In the genomic region with DNA sequence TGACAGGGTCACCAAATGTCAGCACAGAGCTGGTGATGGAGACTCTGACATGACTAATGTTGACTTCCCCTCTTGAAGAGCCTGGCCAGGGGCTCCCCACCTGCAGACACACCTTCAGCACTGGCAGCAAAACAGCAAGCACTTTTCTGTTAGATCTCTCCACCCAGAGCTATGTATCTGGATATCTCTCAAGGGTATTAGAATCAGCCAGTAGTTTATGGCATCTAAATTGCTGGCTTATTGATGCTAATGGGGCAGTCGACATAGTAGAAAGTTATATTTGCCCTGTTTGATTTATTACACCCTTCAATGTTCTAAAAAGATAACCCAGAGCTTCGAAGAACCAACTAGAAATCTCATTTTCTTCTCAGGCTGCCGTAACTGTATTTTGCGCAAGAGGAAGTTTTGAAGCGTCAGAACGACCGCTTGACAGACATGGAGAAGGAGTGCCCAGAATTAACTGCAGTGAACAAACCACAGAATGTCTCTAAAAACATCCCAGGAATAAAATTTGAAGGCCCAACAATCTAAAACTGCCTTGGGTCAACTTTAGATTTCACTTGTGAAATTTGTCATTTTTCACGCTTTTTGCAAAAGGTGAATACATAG, we compare ENCODE assay signal across 28 mouse cellular contexts.
A peak's percentile ranks its signal among the peaks of the same experiment; 100 is the strongest.
DNase-seq lines count a peak whose midpoint lies in the region; ATAC-seq and TF ChIP-seq lines count a peak whose summit lies in the region.
"Had no signal": no experiment of that assay in that cellular context is flagged by ENCODE, and none has a peak within 500 bp of the region (broad histone marks: within the 10 kb centered on the region; RNA-seq: fewer than 3 reads in every experiment).

No protein-coding gene starts in this region.

- ATAC-seq in hematopoietic stem cell, adult 5-6 weeks (replicated peaks in 1 of 2; ENCODE audit: insufficient read depth in 1 of 2, low FRiP score in 2 of 2, low TSS enrichment in 1 of 2, low read depth in 1 of 2, poor library complexity in 2 of 2, severe bottlenecking in 2 of 2) = peak; percentile 65 to 75
- peak; percentile 53 for ATAC-seq in megakaryocyte, adult 5-6 weeks (ENCODE audit: poor library complexity, severe bottlenecking)
- no peak for ATAC-seq in midbrain, postnatal 0 days (ENCODE audit: low FRiP score)
- ATAC-seq in kidney, embryonic 14.5 days (ENCODE audit: low FRiP score, low TSS enrichment) = no peak
- no peak for ATAC-seq in monocyte, adult 5-6 weeks (replicated peaks; ENCODE audit: insufficient number of reproducible peaks, low FRiP score, low TSS enrichment, poor library complexity, severe bottlenecking)
- ATAC-seq: forebrain, embryonic 16.5 days; hindbrain, postnatal 0 days; inflammation-experienced regulatory T-cells, adult 6 months; Patski had no signal

- intact Hi-C loops in heart, postnatal 14 days (cut with DNase I) = no loop called here

- TF ChIP-seq RAD21 in MEL (IDR thresholded peaks at IDR 0.05; ENCODE audit: low read depth, low read length) = no peak

- H3K36me3 ChIP-seq in MEL (ENCODE audit: control insufficient read depth in 1 of 2, insufficient read depth in 2 of 2, low read length in 2 of 2) = peaks cover 0 to 9% of the 10 kb centered on the region in 2 experiments; a peak in 2 of 4 replicates
- H3K36me3 ChIP-seq in midbrain, postnatal 0 days (ENCODE audit: insufficient read depth, low read length) = no peaks in the 10 kb centered on the region
- no peaks in the 10 kb centered on the region for H3K36me3 ChIP-seq in kidney, embryonic 14.5 days (ENCODE audit: control insufficient read depth, insufficient read depth, low read length)
- H3K36me3 ChIP-seq: embryonic facial prominence, embryonic 10.5 days; embryonic facial prominence, embryonic 13.5 days; forebrain, embryonic 12.5 days; heart, embryonic 10.5 days; heart, embryonic 13.5 days had no signal

- peak; percentile 61 for DNase-seq in 416B (ENCODE audit: low read depth)
- DNase-seq in MEL (ENCODE audit: low read depth, low spot score) = peak; percentile 49
- DNase-seq in midbrain, postnatal 0 days (ENCODE audit: low spot score) = no peak
- DNase-seq in heart, postnatal 14 days = no peak
- DNase-seq: adrenal gland, postnatal 10 days; adrenal gland, postnatal 36 days; cerebellum, adult 11 months; cerebellum, adult 2 months; cerebellum, adult 9-11 months; cerebellum, postnatal 25 days; embryo, embryonic 11 days; gastrocnemius, postnatal 14 days; heart, adult 2 months had no signal

- no peaks in the 10 kb centered on the region for H3K79me2 ChIP-seq in MEL (ENCODE audit: control insufficient read depth, insufficient read depth, low read length, poor library complexity)

- peaks cover 0 to 4% of the 10 kb centered on the region in 2 experiments; a peak in 1 of 4 replicates for H3K4me1 ChIP-seq in MEL (ENCODE audit: control insufficient read depth in 1 of 2, insufficient read depth in 2 of 2, low read length in 2 of 2)
- H3K4me1 ChIP-seq in midbrain, postnatal 0 days (ENCODE audit: insufficient read depth, low read length) = no peaks in the 10 kb centered on the region
- H3K4me1 ChIP-seq in kidney, embryonic 14.5 days (ENCODE audit: control insufficient read depth, insufficient read depth, low read length) = no peaks in the 10 kb centered on the region
- H3K4me1 ChIP-seq: embryonic facial prominence, embryonic 10.5 days; heart, embryonic 10.5 days; heart, embryonic 13.5 days had no signal

- no peaks in the 10 kb centered on the region for H3K27me3 ChIP-seq in MEL (ENCODE audit: control insufficient read depth in 1 of 2, insufficient read depth in 2 of 2, low read length in 2 of 2)
- H3K27me3 ChIP-seq in midbrain, postnatal 0 days (ENCODE audit: insufficient read depth, low read length) = no peaks in the 10 kb centered on the region
- H3K27me3 ChIP-seq in kidney, embryonic 14.5 days (ENCODE audit: control insufficient read depth, insufficient read depth, low read length) = no peaks in the 10 kb centered on the region
- H3K27me3 ChIP-seq: embryonic facial prominence, embryonic 13.5 days; heart, embryonic 13.5 days; Patski had no signal

- no peak overlapping the region for H3K4me2 ChIP-seq in midbrain, postnatal 0 days (ENCODE audit: low read depth, low read length, poor library complexity, severe bottlenecking)
- H3K4me2 ChIP-seq in kidney, embryonic 14.5 days (replicated peaks; ENCODE audit: low read depth, low read length) = no peak overlapping the region
- H3K4me2 ChIP-seq: embryonic facial prominence, embryonic 13.5 days; forebrain, embryonic 12.5 days; heart, embryonic 13.5 days; hindbrain, embryonic 14.5 days had no signal

- H3K4me3 ChIP-seq in MEL (ENCODE audit: control insufficient read depth in 1 of 2, insufficient read depth in 1 of 2, low read depth in 2 of 2, low read length in 2 of 2) = peak overlapping the region in 1 of 2 experiments; percentile 35; a peak in 3 of 4 replicates
- no peak overlapping the region for H3K4me3 ChIP-seq in midbrain, postnatal 0 days (ENCODE audit: low read depth, low read length)
- H3K4me3 ChIP-seq in kidney, embryonic 14.5 days (ENCODE audit: low read length) = no peak overlapping the region
- H3K4me3 ChIP-seq: embryonic facial prominence, embryonic 10.5 days; embryonic facial prominence, embryonic 13.5 days; erythroblast, embryonic 14.5 days; forebrain, embryonic 12.5 days; heart, adult 2 months; heart, embryonic 10.5 days; heart, embryonic 13.5 days had no signal

- H3K27ac ChIP-seq in MEL (ENCODE audit: control insufficient read depth, low read depth, low read length) = peak overlapping the region; percentile 24; the same call in 1 of the 2 replicates
- H3K27ac ChIP-seq in midbrain, postnatal 0 days (ENCODE audit: low read depth, low read length) = no peak overlapping the region
- no peak overlapping the region for H3K27ac ChIP-seq in kidney, embryonic 14.5 days (ENCODE audit: low read depth, low read length)
- H3K27ac ChIP-seq: embryonic facial prominence, embryonic 10.5 days; embryonic facial prominence, embryonic 13.5 days; forebrain, embryonic 12.5 days; heart, adult 2 months; heart, embryonic 10.5 days; heart, embryonic 13.5 days; hindbrain, embryonic 14.5 days; hindbrain, postnatal 0 days had no signal

- TF ChIP-seq CTCF in MEL (IDR thresholded peaks at IDR 0.05 in 2 of 3, conservative IDR thresholded peaks at IDR 0.05 in 1 of 3; ENCODE audit: control insufficient read depth in 1 of 3, insufficient read depth in 1 of 3, low read depth in 2 of 3, low read length in 3 of 3, poor library complexity in 1 of 3, severe bottlenecking in 1 of 3) = no peak
- no peak for TF ChIP-seq CTCF in midbrain, postnatal 0 days (IDR thresholded peaks at IDR 0.05)

- TF ChIP-seq POLR2A in MEL (IDR thresholded peaks at IDR 0.05; ENCODE audit: control insufficient read depth in 1 of 2, insufficient read depth in 1 of 2, low read depth in 1 of 2, low read length in 2 of 2, poor library complexity in 1 of 2) = no peak

- no peak for TF ChIP-seq EP300 in MEL (IDR thresholded peaks at IDR 0.05; ENCODE audit: low read depth in 1 of 2, low read length in 2 of 2)

- no peaks in the 10 kb centered on the region for H3K9me3 ChIP-seq in MEL (replicated peaks; ENCODE audit: insufficient read depth, low read length)
- H3K9me3 ChIP-seq in midbrain, postnatal 0 days (ENCODE audit: low read length) = no peaks in the 10 kb centered on the region
- H3K9me3 ChIP-seq in kidney, embryonic 14.5 days (ENCODE audit: control insufficient read depth, low read length) = no peaks in the 10 kb centered on the region
- H3K9me3 ChIP-seq: embryonic facial prominence, embryonic 10.5 days; embryonic facial prominence, embryonic 13.5 days; forebrain, embryonic 12.5 days; heart, embryonic 10.5 days; heart, embryonic 13.5 days had no signal

- WGBS in midbrain, postnatal 0 days = 84% methylated on average over 8 of the region's 8 CpGs
- 74% methylated on average over 8 of the region's 8 CpGs for WGBS in kidney, embryonic 14.5 days

- H3K9ac ChIP-seq in MEL (ENCODE audit: control insufficient read depth, low read depth, low read length, poor library complexity, severe bottlenecking) = no peak overlapping the region
- no peak overlapping the region for H3K9ac ChIP-seq in midbrain, postnatal 0 days (replicated peaks; ENCODE audit: low read length, poor library complexity, severe bottlenecking)
- H3K9ac ChIP-seq in kidney, embryonic 14.5 days (ENCODE audit: low read depth, low read length) = no peak overlapping the region
- H3K9ac ChIP-seq: embryonic facial prominence, embryonic 13.5 days; forebrain, embryonic 12.5 days; heart, embryonic 13.5 days; hindbrain, embryonic 14.5 days had no signal

TF ChIP-seq in MEL, 35 proteins besides CTCF, POLR2A, EP300 and RAD21:
- no peak for TF ChIP-seq POLR2AphosphoS5 (IDR thresholded peaks at IDR 0.05; ENCODE audit: borderline replicate concordance, low read depth, low read length)
- TF ChIP-seq ZKSCAN1 (IDR thresholded peaks at IDR 0.05; ENCODE audit: low read depth, low read length) = no peak
- TF ChIP-seq JUND (IDR thresholded peaks at IDR 0.05; ENCODE audit: low read depth, low read length) = no peak
- no peak for TF ChIP-seq UBTF (IDR thresholded peaks at IDR 0.05; ENCODE audit: borderline replicate concordance, insufficient read depth, low read depth, low read length)
- no peak for TF ChIP-seq POLR2AphosphoS2 (IDR thresholded peaks at IDR 0.05; ENCODE audit: low read length)
- TF ChIP-seq GATA1 (IDR thresholded peaks at IDR 0.05; ENCODE audit: low read depth, low read length) = no peak
- no peak for TF ChIP-seq ZMIZ1 (IDR thresholded peaks at IDR 0.05; ENCODE audit: low read depth, low read length)
- TF ChIP-seq TAL1 (IDR thresholded peaks at IDR 0.05; ENCODE audit: low read length) = no peak
- no peak for TF ChIP-seq BHLHE40 (IDR thresholded peaks at IDR 0.05; ENCODE audit: borderline replicate concordance, low read depth, low read length)
- TF ChIP-seq HCFC1 (IDR thresholded peaks at IDR 0.05; ENCODE audit: low read depth, low read length) = no peak
- no peak for TF ChIP-seq ZC3H11A (IDR thresholded peaks at IDR 0.05; ENCODE audit: low read depth, low read length)
- TF ChIP-seq MAX (IDR thresholded peaks at IDR 0.05; ENCODE audit: low read length) = no peak
- no peak for TF ChIP-seq TBP (IDR thresholded peaks at IDR 0.05; ENCODE audit: low read depth, low read length)
- no peak for TF ChIP-seq MYC (IDR thresholded peaks at IDR 0.05; ENCODE audit: low read depth, low read length)

Comparison
In these comparisons a context has a peak if more than half of its experiments do, and no peak if none do; other contexts are left out.
1. DNase-seq: peak in 416B (single experiment) and MEL (single experiment); none in midbrain, postnatal 0 days (single experiment) and heart, postnatal 14 days (0 of 2).
2. ATAC-seq: peak in hematopoietic stem cell, adult 5-6 weeks (2 of 2) and megakaryocyte, adult 5-6 weeks (single experiment); none in midbrain, postnatal 0 days (single experiment), kidney, embryonic 14.5 days (single experiment) and monocyte, adult 5-6 weeks (single experiment).